Mouse (Mus musculus) ES-Bruce4 (cell line): Measurements from ENCODE around the gene Cplx3. TPM values are rescaled to one million over a fixed set of nuclear protein-coding genes. Genes with fewer than 3 reads are reported as not detected.

Experiments
- H3K27ac ChIP-seq: 2 replicates; pipeline ENCODE4 v1.5.1; 2012; ENCODE audit warnings: low read length, inconsistent platforms; ENCODE audit not compliant: insufficient read depth
- H3K27me3 ChIP-seq: 2 replicates; pipeline ENCODE4 v1.6.1; 2012; ENCODE audit warnings: mild to moderate bottlenecking, low read length, inconsistent platforms; ENCODE audit not compliant: control insufficient read depth, poor library complexity, insufficient read depth, severe bottlenecking
- H3K36me3 ChIP-seq: 2 replicates; pipeline ENCODE4 v1.6.1; 2012; ENCODE audit warnings: inconsistent platforms, mild to moderate bottlenecking, low read length, moderate library complexity; ENCODE audit not compliant: control insufficient read depth, poor library complexity, insufficient read depth, severe bottlenecking
- H3K4me1 ChIP-seq: one replicate; pipeline ENCODE4 v1.8.1; 2011; ENCODE audit warnings: low read length; ENCODE audit not compliant: control insufficient read depth, insufficient read depth
- H3K4me3 ChIP-seq: 2 replicates; pipeline ENCODE4 v1.5.1; 2011; ENCODE audit warnings: low read depth, mild to moderate bottlenecking, low read length
- H3K9ac ChIP-seq: 2 replicates; pipeline ENCODE4 v1.6.1; 2012; ENCODE audit warnings: low read depth, mild to moderate bottlenecking, inconsistent platforms; ENCODE audit not compliant: poor library complexity, severe bottlenecking
- H3K9me3 ChIP-seq: replicated peaks from 2 replicates; pipeline ENCODE4 v1.6.1; 2012; ENCODE audit warnings: mild to moderate bottlenecking, low read length, inconsistent platforms; ENCODE audit not compliant: control insufficient read depth, poor library complexity, insufficient read depth, severe bottlenecking
- CTCF ChIP-seq: IDR thresholded peaks from one replicate; pipeline ENCODE4 v1.8.1; 2011; ENCODE audit warnings: low read depth, low read length
- EP300 ChIP-seq: IDR thresholded peaks from 2 replicates; pipeline ENCODE4 v1.6.1; 2011; ENCODE audit warnings: low read depth, low read length; ENCODE audit not compliant: insufficient read depth
- POLR2A ChIP-seq: IDR thresholded peaks from one replicate; pipeline ENCODE4 v1.8.1; 2011; ENCODE audit warnings: low read length; ENCODE audit not compliant: insufficient read depth
- polyA plus RNA-seq: library from polyadenylated mRNA; stranded (reverse); fragments of >200 nt; gene quantifications from 2 replicates; pipeline ENCODE4 v1.2.4, GENCODE M21; 2011; ENCODE audit warnings: low read depth; ENCODE audit not compliant: missing spikeins, insufficient read depth, insufficient read length

The Cplx3 gene
- polyA plus RNA-seq, 1 experiment: not detected

- H3K4me3 ChIP-seq: peak overlapping the region; percentile 89
- H3K27ac ChIP-seq: no peak overlapping the region
- peak overlapping the region; percentile 97 for H3K9ac ChIP-seq
- peaks cover 10% of the 10 kb centered on the region for H3K4me1 ChIP-seq
- TF ChIP-seq POLR2A: no peak
- TF ChIP-seq CTCF: no peak
- TF ChIP-seq EP300: no peak
- no peaks in the 10 kb centered on the region for H3K27me3 ChIP-seq
- no peaks in the 10 kb centered on the region for H3K36me3 ChIP-seq
- H3K9me3 ChIP-seq: no peaks in the 10 kb centered on the region
Measured at GRCm38 (mm10) chr9:57644442-57644943, 38.4 kb upstream of the Cplx3 start.

GRCm38 (mm10) chr9:57643856-57644180 lies 37.7 kb upstream of the Cplx3 start:
- H3K27me3 ChIP-seq: no peaks in the 10 kb centered on the region
- H3K4me1 ChIP-seq: peaks cover 10% of the 10 kb centered on the region
- no peak overlapping the region for H3K9ac ChIP-seq
- no peak for TF ChIP-seq CTCF
- TF ChIP-seq POLR2A: no peak
- no peak for TF ChIP-seq EP300
- no peak overlapping the region for H3K27ac ChIP-seq
- H3K9me3 ChIP-seq: no peaks in the 10 kb centered on the region
- no peaks in the 10 kb centered on the region for H3K36me3 ChIP-seq
- H3K4me3 ChIP-seq: no peak overlapping the region

- no peak overlapping the region for H3K27ac ChIP-seq
- TF ChIP-seq EP300 (no peak), CTCF (no peak), POLR2A (no peak)
- H3K9me3 ChIP-seq: no peaks in the 10 kb centered on the region
- peaks cover 10% of the 10 kb centered on the region for H3K4me1 ChIP-seq
- H3K27me3 ChIP-seq: no peaks in the 10 kb centered on the region
- H3K4me3 ChIP-seq: no peak overlapping the region
- no peak overlapping the region for H3K9ac ChIP-seq
- no peaks in the 10 kb centered on the region for H3K36me3 ChIP-seq
Measured at GRCm38 (mm10) chr9:57643169-57643855, 37.2 kb upstream of the Cplx3 start.

GRCm38 (mm10) chr9:57641775-57642550 lies 35.9 kb upstream of the Cplx3 start:
- Histone ChIP-seq H3K9ac (no peak overlapping the region), H3K4me1 (peaks cover 10% of the 10 kb centered on the region)

GRCm38 (mm10) chr9:57641022-57641421 lies 34.9 kb upstream of the Cplx3 start:
- Histone ChIP-seq H3K4me1 (peaks cover 10% of the 10 kb centered on the region), H3K27ac (no peak overlapping the region)

More at GRCm38 (mm10) chr9:57641775-57642550, 35.9 kb upstream of the Cplx3 start:
- no peaks in the 10 kb centered on the region for H3K36me3 ChIP-seq
- H3K27ac ChIP-seq: no peak overlapping the region
- TF ChIP-seq EP300: no peak
- no peak for TF ChIP-seq CTCF
- no peak for TF ChIP-seq POLR2A
- no peak overlapping the region for H3K4me3 ChIP-seq
- H3K9me3 ChIP-seq: no peaks in the 10 kb centered on the region
- H3K27me3 ChIP-seq: no peaks in the 10 kb centered on the region

GRCm38 (mm10) chr9:57640384-57640783 lies 34.3 kb upstream of the Cplx3 start:
- Histone ChIP-seq H3K9ac (no peak overlapping the region), H3K9me3 (no peaks in the 10 kb centered on the region), H3K36me3 (no peaks in the 10 kb centered on the region), H3K27me3 (no peaks in the 10 kb centered on the region), H3K4me1 (peaks cover 10% of the 10 kb centered on the region), H3K4me3 (peak overlapping the region; percentile 15; the same call in 1 of the 2 replicates), H3K27ac (no peak overlapping the region)
- TF ChIP-seq POLR2A: no peak
- TF ChIP-seq EP300: no peak
- no peak for TF ChIP-seq CTCF

More at GRCm38 (mm10) chr9:57641022-57641421, 34.9 kb upstream of the Cplx3 start:
- Histone ChIP-seq H3K9me3 (no peaks in the 10 kb centered on the region), H3K36me3 (no peaks in the 10 kb centered on the region), H3K9ac (no peak overlapping the region), H3K4me3 (no peak overlapping the region), H3K27me3 (no peaks in the 10 kb centered on the region)
- TF ChIP-seq EP300 (no peak), POLR2A (no peak), CTCF (no peak)
